Mouse (Mus musculus): ENCODE data around the gene Shank3. TPM values are rescaled to one million over a fixed set of nuclear protein-coding genes. Genes with fewer than 3 reads are reported as not detected.

Gene Shank3
- total RNA-seq, 1 experiment from 2014 or later, result not detected

DNA sequence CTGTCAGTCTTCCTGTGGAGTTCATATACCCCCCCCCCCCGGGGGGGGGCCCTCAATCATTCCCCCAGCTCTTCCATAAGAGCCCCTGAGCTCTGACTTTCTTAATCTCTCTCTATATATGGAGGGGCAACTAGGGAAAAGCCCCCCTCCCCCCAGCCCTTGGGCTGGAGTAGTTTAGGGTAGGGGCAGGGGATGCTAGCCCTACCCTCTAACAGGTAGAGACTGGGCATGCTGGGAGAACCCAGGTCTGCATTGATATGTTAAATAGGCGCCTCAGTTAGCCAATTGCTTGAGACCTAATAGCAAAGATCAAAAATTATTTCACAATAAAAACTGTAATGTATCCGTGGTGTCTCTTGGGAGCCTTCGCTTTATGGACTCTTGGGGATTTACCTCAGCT, 93.1 kb downstream of the Shank3 start:
- ATAC-seq (ENCODE audit: extremely low read depth, insufficient number of reproducible peaks, low FRiP score, poor library complexity, severe bottlenecking), result no peak

DNA sequence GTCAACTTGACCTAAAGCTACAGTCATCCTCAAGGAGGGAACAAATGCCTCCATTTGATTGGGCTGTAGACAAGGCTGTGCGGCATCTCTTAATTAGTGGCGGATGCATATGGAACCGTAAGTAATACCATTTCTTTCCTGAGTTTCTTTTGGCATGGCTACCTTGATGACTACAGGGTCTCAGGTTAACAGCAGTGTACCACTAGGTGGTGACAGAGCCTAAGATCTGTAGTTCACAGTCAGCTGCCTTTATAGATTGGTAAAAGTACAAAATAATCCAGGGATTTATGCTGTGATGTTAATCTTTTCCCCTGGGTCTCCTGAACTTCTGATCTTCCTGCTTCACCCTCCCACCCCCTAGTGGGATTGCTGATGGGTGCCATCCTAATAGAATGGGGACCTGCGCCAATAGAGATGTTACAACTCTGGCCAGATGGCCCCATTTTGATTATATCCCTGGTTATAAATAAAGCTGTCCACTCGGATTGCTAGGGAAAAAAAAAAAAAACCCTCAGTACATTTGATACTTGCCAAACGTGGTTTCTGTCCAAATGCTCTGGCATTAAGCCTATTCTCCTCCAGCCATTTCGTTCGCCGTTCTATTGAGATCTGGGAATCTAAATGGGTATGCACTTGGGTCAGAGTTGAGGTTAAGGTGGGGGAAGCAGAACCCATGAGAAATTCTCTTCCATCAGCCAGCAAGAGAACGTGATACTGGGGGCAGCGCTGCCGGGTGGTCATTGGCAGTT, 106.6 kb downstream of the Shank3 start:
- ATAC-seq (ENCODE audit: extremely low read depth, insufficient number of reproducible peaks, low FRiP score, poor library complexity, severe bottlenecking), result no peak

GRCm38 (mm10) chr15:89607480-89607879, 108.1 kb downstream of the Shank3 start:
- ATAC-seq (ENCODE audit: extremely low read depth, insufficient number of reproducible peaks, low FRiP score, poor library complexity, severe bottlenecking), result no peak

GRCm38 (mm10) chr15:89607888-89608287, 108.5 kb downstream of the Shank3 start:
- no peak for ATAC-seq (ENCODE audit: extremely low read depth, insufficient number of reproducible peaks, low FRiP score, poor library complexity, severe bottlenecking)

Other genes starting within 250 kb of the Shank3 start
- gene Sbf1, start 184.3 kb upstream of the Shank3 start, total RNA-seq (2017), result 116 and 134 TPM in 2 replicates
- gene Adm2, start 176.9 kb upstream of the Shank3 start, total RNA-seq (2017), result not detected in 2 replicates
- gene Miox, start 165.2 kb upstream of the Shank3 start, total RNA-seq (2017), result not detected in 2 replicates
- gene Lmf2, start 144.0 kb upstream of the Shank3 start, total RNA-seq (2017), result 30.7 and 41.3 TPM in 2 replicates
- 75.0 and 93.6 TPM in 2 replicates for gene Ncaph2, start 143.9 kb upstream of the Shank3 start, total RNA-seq (2017)
- 5.4 and 7.2 TPM in 2 replicates for gene Sco2, start 125.8 kb upstream of the Shank3 start, total RNA-seq (2017)
- gene Tymp, start 122.6 kb upstream of the Shank3 start, total RNA-seq (2017), result 0.23 and 0.86 TPM in 2 replicates
- not detected in 2 replicates for gene Odf3b, start 120.3 kb upstream of the Shank3 start, total RNA-seq (2017)
- gene Klhdc7b, start 114.7 kb upstream of the Shank3 start, total RNA-seq (2017), result not detected in 2 replicates
- not detected in 2 replicates for gene Syce3, start 89.1 kb upstream of the Shank3 start, total RNA-seq (2017)
- gene Cpt1b, start 73.8 kb upstream of the Shank3 start, total RNA-seq (2017), result 6.3 and 6.8 TPM in 2 replicates
- gene C730034F03Rik, start 70.0 kb upstream of the Shank3 start, total RNA-seq (2017), result 32.0 TPM in 2 replicates
- 1.1 and 1.3 TPM in 2 replicates for gene Gm44502, start 69.9 kb upstream of the Shank3 start, total RNA-seq (2017)
- 108 and 124 TPM in 2 replicates for gene Chkb, start 69.7 kb upstream of the Shank3 start, total RNA-seq (2017)
- not detected in 2 replicates for gene Mapk8ip2, start 45.7 kb upstream of the Shank3 start, total RNA-seq (2017)
- gene Arsa, start 22.2 kb upstream of the Shank3 start, total RNA-seq (2017), result 13.3 and 14.2 TPM in 2 replicates
- not detected in 2 replicates for gene Acr, start 68.7 kb downstream of the Shank3 start, total RNA-seq (2017)
- 1.7 TPM in 1 of 2 replicates, not detected in the other for gene Rabl2, start 92.3 kb downstream of the Shank3 start, total RNA-seq (2017)